Mouse (Mus musculus) limb, embryonic 14.5 days (tissue): ENCODE measurements around the gene Rbms3. TPM values are rescaled to one million over a fixed set of nuclear protein-coding genes. Genes with fewer than 3 reads are reported as not detected.

Experiments used
- ATAC-seq: fragments of 200-750 bp; cut with Nextera tagmentation; 2 replicates; pipeline ENCODE4 v1.8.0; 2017; ENCODE audit warnings: low read depth, moderate number of reproducible peaks, moderate TSS enrichment; ENCODE audit not compliant: low FRiP score
- DNase-seq: peaks from one replicate; pipeline ENCODE4 v3.0.0-alpha.2; 2015; ENCODE audit warnings: low spot score
- H3K27ac ChIP-seq: fragments of 300-500 bp; sonication (generic); replicated peaks from 2 replicates; pipeline ENCODE4 v1.5.1; 2014; ENCODE audit warnings: low read depth, mild to moderate bottlenecking, low read length, moderate library complexity, mixed read lengths
- H3K27me3 ChIP-seq: fragments of 300-500 bp; sonication (generic); 2 replicates; pipeline ENCODE4 v1.6.1; 2014; ENCODE audit warnings: low read length, mixed read lengths; ENCODE audit not compliant: control insufficient read depth, insufficient read depth
- H3K36me3 ChIP-seq: fragments of 300-500 bp; sonication (generic); 2 replicates; pipeline ENCODE4 v1.6.1; 2014; ENCODE audit warnings: mild to moderate bottlenecking, low read length, moderate library complexity, mixed read lengths; ENCODE audit not compliant: control insufficient read depth, insufficient read depth
- H3K4me1 ChIP-seq: fragments of 300-500 bp; sonication (generic); 2 replicates; pipeline ENCODE4 v1.6.1; 2014; ENCODE audit warnings: antibody characterized with exemption, low read length, mixed read lengths; ENCODE audit not compliant: control insufficient read depth, insufficient read depth
- H3K4me2 ChIP-seq: fragments of 300-500 bp; sonication (generic); replicated peaks from 2 replicates; pipeline ENCODE4 v1.6.1; 2014; ENCODE audit warnings: low read depth, mild to moderate bottlenecking, low read length, moderate library complexity; ENCODE audit not compliant: severe bottlenecking
- H3K4me3 ChIP-seq: fragments of 300-500 bp; sonication (generic); replicated peaks from 2 replicates; pipeline ENCODE4 v1.5.1; 2014; ENCODE audit warnings: low read length
- H3K9ac ChIP-seq: fragments of 300-500 bp; sonication (generic); 2 replicates; pipeline ENCODE4 v1.6.1; 2014; ENCODE audit warnings: mild to moderate bottlenecking, low read depth, low read length, moderate library complexity; ENCODE audit not compliant: severe bottlenecking
- H3K9me3 ChIP-seq: fragments of 300-500 bp; sonication (generic); 2 replicates; pipeline ENCODE4 v1.6.1; 2016; ENCODE audit warnings: low read length; ENCODE audit not compliant: control insufficient read depth
- POLR2A ChIP-seq: fragments of 200-500 bp; IDR thresholded peaks from 2 replicates; pipeline ENCODE4 v1.8.0; 2012; ENCODE audit warnings: inconsistent platforms, mild to moderate bottlenecking, moderate library complexity, borderline replicate concordance; ENCODE audit not compliant: insufficient read depth, insufficient read length; ENCODE audit errors: extremely low read depth
- WGBS: fragments of 180-500 bp; shearing (Covaris S2); extraction: QIAGEN DNeasy Blood & Tissue Kit; methylation state at CpG from one replicate; pipeline ENCODE4 v1.1.7; 2014; 5-methylcytosine and 5-hydroxymethylcytosine counted together
- polyA plus RNA-seq, 2 experiments: library from polyadenylated mRNA; depleted of rRNA in 1 of 2; stranded (reverse) in 1 of 2; unstranded in 1 of 2; fragments of >200 nt; fragmentation: Nextera tagmentation in 1 of 2; extraction: Ambion mirVana in 1 of 2; gene quantifications; 2 replicates each; pipeline versions ENCODE4 v1.2.1 to v1.2.3; 2012 to 2014

Rbms3 gene
- polyA plus RNA-seq, 2 experiments = 42.1 to 94.5 TPM

DNA sequence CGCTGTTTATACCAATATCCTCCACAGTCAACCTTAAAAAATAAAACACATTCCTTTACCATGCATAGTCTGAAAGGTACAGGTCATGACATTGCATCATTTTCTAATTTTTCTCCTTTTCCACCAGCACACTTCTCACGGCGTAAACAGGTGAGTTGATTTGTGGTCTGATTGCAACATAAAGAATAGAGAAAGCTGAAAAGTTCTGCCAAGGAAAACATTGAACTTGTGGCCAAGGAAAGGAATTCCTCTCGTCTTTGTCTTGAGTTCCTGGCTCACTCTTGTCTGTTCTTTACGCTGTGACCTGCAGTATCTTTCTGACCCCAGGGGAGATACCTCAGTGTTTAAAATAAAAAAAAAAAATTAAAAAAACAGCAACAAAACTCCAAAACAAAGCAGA, 370.1 kb downstream of the Rbms3 start:
- DNase-seq = no peak
- no peak for TF ChIP-seq POLR2A
- Histone ChIP-seq H3K27ac (no peak overlapping the region), H3K4me1 (peaks cover 6% of the 10 kb centered on the region), H3K9ac (no peak overlapping the region), H3K36me3 (no peaks in the 10 kb centered on the region), H3K4me2 (no peak overlapping the region), H3K9me3 (no peaks in the 10 kb centered on the region), H3K4me3 (no peak overlapping the region), H3K27me3 (no peaks in the 10 kb centered on the region)
- ATAC-seq = no peak
- 84% methylated on average over 5 of the region's 5 CpGs for WGBS

GRCm38 (mm10) chr9:117253361-117253760, 376.4 kb downstream of the Rbms3 start:
- no peak for TF ChIP-seq POLR2A
- ATAC-seq (no peak), DNase-seq (peak; percentile 32)
- WGBS = 26% methylated on average over 11 of the region's 11 CpGs
- Histone ChIP-seq H3K27ac (no peak overlapping the region), H3K4me2 (peak overlapping the region; percentile 81), H3K9me3 (no peaks in the 10 kb centered on the region), H3K27me3 (no peaks in the 10 kb centered on the region), H3K4me3 (peak overlapping the region; percentile 56), H3K9ac (peak overlapping the region; percentile 41; the same call in 1 of the 2 replicates), H3K4me1 (peaks cover 21% of the 10 kb centered on the region), H3K36me3 (no peaks in the 10 kb centered on the region)

DNA sequence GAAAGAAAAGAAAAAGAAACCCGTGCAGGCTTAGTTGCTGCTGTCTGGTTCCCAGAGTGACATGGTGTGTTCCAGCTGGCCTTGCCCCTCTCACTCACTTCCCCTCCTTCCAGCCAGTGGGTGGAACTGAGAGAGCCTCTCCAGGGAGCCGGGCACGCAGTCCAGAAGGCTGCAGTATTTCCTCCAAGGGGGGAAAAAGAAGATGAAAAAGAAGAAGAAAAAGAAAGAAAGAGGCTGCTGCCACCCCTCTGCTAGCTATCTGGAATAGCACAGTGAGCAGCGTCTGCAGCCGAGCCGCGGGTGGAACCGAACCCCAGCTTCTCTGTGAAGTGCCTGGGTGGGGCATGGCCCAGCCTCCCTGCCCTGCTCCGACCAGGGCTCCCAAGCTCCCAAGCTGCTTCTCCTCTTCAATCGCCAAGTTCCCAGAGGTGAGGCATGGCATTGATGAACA, 377.3 kb downstream of the Rbms3 start:
- ATAC-seq (peak; percentile 78), DNase-seq (peak; percentile 64)
- H3K9me3 ChIP-seq = no peaks in the 10 kb centered on the region
- H3K9ac ChIP-seq = peak overlapping the region; percentile 76
- no peaks in the 10 kb centered on the region for H3K36me3 ChIP-seq
- no peak for TF ChIP-seq POLR2A
- WGBS = 2% methylated on average over 10 of the region's 10 CpGs
- H3K4me1 ChIP-seq = peaks cover 28% of the 10 kb centered on the region
- peak overlapping the region; percentile 81 for H3K4me2 ChIP-seq
- H3K27ac ChIP-seq = peak overlapping the region; percentile 84
- H3K4me3 ChIP-seq = peak overlapping the region; percentile 56
- no peaks in the 10 kb centered on the region for H3K27me3 ChIP-seq

DNA sequence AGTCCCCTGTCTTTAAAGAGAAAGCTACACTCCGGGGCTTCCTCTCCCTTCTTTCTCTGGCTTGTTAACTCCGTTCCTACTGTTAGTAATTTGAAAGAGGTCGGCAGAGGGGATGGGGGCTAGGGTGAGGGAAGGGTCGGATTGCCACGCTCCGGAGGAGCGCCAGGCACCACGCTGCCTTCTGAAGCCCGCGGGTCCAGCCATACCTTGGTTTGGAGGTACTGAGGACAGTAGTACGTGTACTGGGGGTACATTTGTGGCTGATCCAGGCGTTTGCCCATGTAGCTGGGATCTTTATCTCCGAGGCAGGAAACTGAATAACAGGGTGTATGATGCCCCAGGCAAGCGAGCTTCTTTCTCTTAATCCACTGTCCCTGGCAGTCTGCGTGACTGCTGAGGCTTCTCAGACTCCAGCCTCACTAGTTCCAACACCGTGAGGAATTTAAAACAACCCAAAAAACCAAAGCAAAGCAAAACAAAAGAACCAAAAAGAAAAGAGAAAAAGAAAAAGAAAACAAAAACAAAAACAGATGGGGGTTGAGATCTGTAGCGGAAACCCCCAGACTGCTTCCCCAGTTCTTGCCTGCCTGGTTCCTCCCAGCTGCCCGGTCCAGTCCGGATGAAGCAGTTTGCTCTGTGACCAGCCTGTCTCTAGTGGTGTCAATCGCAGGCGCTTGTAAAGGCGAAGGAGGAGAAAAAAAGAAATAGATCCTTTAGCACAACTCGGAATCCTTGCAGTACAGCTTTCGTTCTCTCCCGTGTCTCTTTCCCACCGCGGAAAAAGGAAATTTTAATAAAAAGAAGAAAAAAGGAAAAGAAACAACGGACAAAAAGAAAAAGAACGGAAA, 378.0 kb downstream of the Rbms3 start:
- WGBS = under 1% methylated on average over 29 of the region's 29 CpGs
- ATAC-seq (peak; percentile 66), DNase-seq (peak; percentile 42)
- peak overlapping the region; percentile 81 for H3K4me2 ChIP-seq
- peaks cover 35% of the 10 kb centered on the region for H3K4me1 ChIP-seq
- H3K27me3 ChIP-seq = no peaks in the 10 kb centered on the region
- no peaks in the 10 kb centered on the region for H3K9me3 ChIP-seq
- H3K9ac ChIP-seq = peak overlapping the region; percentile 76
- 0 out of 2 replicates have a peak, but pooled peaks have one; percentile 11 for TF ChIP-seq POLR2A
- peak overlapping the region; percentile 84 for H3K27ac ChIP-seq
- H3K4me3 ChIP-seq = peak overlapping the region; percentile 56
- H3K36me3 ChIP-seq = no peaks in the 10 kb centered on the region

- DNase-seq = peak; percentile 29
- 0% methylated on average over 2 of the region's 2 CpGs for WGBS
These were observed 378.9 kb downstream of the Rbms3 start for GRCm38 (mm10) chr9:117250831-117251165.

More at GRCm38 (mm10) chr9:117250831-117251165, 378.9 kb downstream of the Rbms3 start:
- peak overlapping the region; percentile 84 for H3K27ac ChIP-seq
- no peaks in the 10 kb centered on the region for H3K36me3 ChIP-seq
- no peak for ATAC-seq
- H3K4me2 ChIP-seq = peak overlapping the region; percentile 81
- H3K4me3 ChIP-seq = peak overlapping the region; percentile 56
- H3K9ac ChIP-seq = peak overlapping the region; percentile 76
- TF ChIP-seq POLR2A = no peak
- peaks cover 40% of the 10 kb centered on the region for H3K4me1 ChIP-seq
- no peaks in the 10 kb centered on the region for H3K9me3 ChIP-seq
- H3K27me3 ChIP-seq = no peaks in the 10 kb centered on the region
